Mouse (Mus musculus): Measurements from ENCODE around the gene Brs3. TPM values are rescaled to one million over a fixed set of nuclear protein-coding genes. Genes with fewer than 3 reads are reported as not detected.

The Brs3 gene
- total RNA-seq (2014; fragmentation: Nextera tagmentation) (not detected in 2 replicates), total RNA-seq (2017) (0.05 TPM in 1 of 2 replicates, not detected in the other), polyA plus RNA-seq (2012) (not detected in 2 replicates)

- Histone ChIP-seq H3K4me3 (ENCODE audit: low read depth, low read length) (no peak within 1 kb of the TSS), H3K9me3 (replicated peaks) (no peaks in the 10 kb centered on the region), H3K36me3 (replicated peaks) (no peaks in the 10 kb centered on the region), H3K27me3 (ENCODE audit: insufficient read depth, low read length) (peaks cover 2% of the 10 kb centered on the region; the same call in 1 of the 2 replicates), H3K4me1 (ENCODE audit: insufficient read depth, low read depth, low read length) (no peaks in the 10 kb centered on the region)
- DNase-seq (ENCODE audit: low spot score): no peak
- no peak for ATAC-seq (ENCODE audit: extremely low read depth, insufficient number of reproducible peaks, low FRiP score, poor library complexity, severe bottlenecking)
- TF ChIP-seq POLR2AphosphoS5 (IDR thresholded peaks at IDR 0.05; ENCODE audit: insufficient replicate concordance, low read depth, low read length): no peak
- TF ChIP-seq CTCF (IDR thresholded peaks at IDR 0.05; ENCODE audit: low read depth, low read length): no peak
- no peak for TF ChIP-seq TAL1 (conservative IDR thresholded peaks at IDR 0.05; ENCODE audit: low read depth, low read length)
- no peak for TF ChIP-seq GATA1 (IDR thresholded peaks at IDR 0.05; ENCODE audit: borderline replicate concordance, low read length)
- no peak for TF ChIP-seq GATA2 (IDR thresholded peaks at IDR 0.05; ENCODE audit: borderline replicate concordance, low read depth, low read length)
Measured at GRCm38 (mm10) chrX:57042774-57043173, at the start of gene Brs3. Gene Brs3, plus strand, starts transcription at chrX:57043074.

GRCm38 (mm10) chrX:57012891-57013290 is 30.0 kb upstream of the Brs3 start:
- no peaks in the 10 kb centered on the region for H3K36me3 ChIP-seq (replicated peaks)
- no peaks in the 10 kb centered on the region for H3K4me1 ChIP-seq (ENCODE audit: insufficient read depth, low read depth, low read length)
- no peaks in the 10 kb centered on the region for H3K27me3 ChIP-seq (ENCODE audit: insufficient read depth, low read length)
- H3K9me3 ChIP-seq (replicated peaks): no peaks in the 10 kb centered on the region
- TF ChIP-seq GATA1 (IDR thresholded peaks at IDR 0.05; ENCODE audit: borderline replicate concordance, low read length) (no peak), CTCF (IDR thresholded peaks at IDR 0.05; ENCODE audit: low read depth, low read length) (no peak), POLR2AphosphoS5 (IDR thresholded peaks at IDR 0.05; ENCODE audit: insufficient replicate concordance, low read depth, low read length) (no peak), GATA2 (IDR thresholded peaks at IDR 0.05; ENCODE audit: borderline replicate concordance, low read depth, low read length) (no peak), TAL1 (conservative IDR thresholded peaks at IDR 0.05; ENCODE audit: low read depth, low read length) (no peak)
- ATAC-seq (ENCODE audit: extremely low read depth, insufficient number of reproducible peaks, low FRiP score, poor library complexity, severe bottlenecking) (no peak), DNase-seq (ENCODE audit: low spot score) (no peak)
- H3K4me3 ChIP-seq (ENCODE audit: low read depth, low read length): no peak overlapping the region

GRCm38 (mm10) chrX:57043869-57044268 is 995 bp downstream of the Brs3 start:
- H3K4me1 ChIP-seq (ENCODE audit: insufficient read depth, low read depth, low read length): no peaks in the 10 kb centered on the region
- H3K36me3 ChIP-seq (replicated peaks): no peaks in the 10 kb centered on the region
- no peak overlapping the region for H3K4me3 ChIP-seq (ENCODE audit: low read depth, low read length)
- DNase-seq (ENCODE audit: low spot score) (no peak), ATAC-seq (ENCODE audit: extremely low read depth, insufficient number of reproducible peaks, low FRiP score, poor library complexity, severe bottlenecking) (no peak)
- peaks cover 2% of the 10 kb centered on the region; the same call in 1 of the 2 replicates for H3K27me3 ChIP-seq (ENCODE audit: insufficient read depth, low read length)
- H3K9me3 ChIP-seq (replicated peaks): no peaks in the 10 kb centered on the region
- TF ChIP-seq POLR2AphosphoS5 (IDR thresholded peaks at IDR 0.05; ENCODE audit: insufficient replicate concordance, low read depth, low read length) (no peak), GATA2 (IDR thresholded peaks at IDR 0.05; ENCODE audit: borderline replicate concordance, low read depth, low read length) (no peak), TAL1 (conservative IDR thresholded peaks at IDR 0.05; ENCODE audit: low read depth, low read length) (no peak), GATA1 (IDR thresholded peaks at IDR 0.05; ENCODE audit: borderline replicate concordance, low read length) (no peak), CTCF (IDR thresholded peaks at IDR 0.05; ENCODE audit: low read depth, low read length) (no peak)

GRCm38 (mm10) chrX:57052848-57053173 is 9.9 kb downstream of the Brs3 start:
- Histone ChIP-seq H3K36me3 (replicated peaks) (peaks cover 14% of the 10 kb centered on the region), H3K27me3 (ENCODE audit: insufficient read depth, low read length) (no peaks in the 10 kb centered on the region), H3K4me3 (ENCODE audit: low read depth, low read length) (peak overlapping the region; percentile 76), H3K4me1 (ENCODE audit: insufficient read depth, low read depth, low read length) (no peaks in the 10 kb centered on the region; the same call in 1 of the 2 replicates), H3K9me3 (replicated peaks) (no peaks in the 10 kb centered on the region)
- DNase-seq (ENCODE audit: low spot score) (no peak), ATAC-seq (ENCODE audit: extremely low read depth, insufficient number of reproducible peaks, low FRiP score, poor library complexity, severe bottlenecking) (peak; percentile 51)
- TF ChIP-seq TAL1 (conservative IDR thresholded peaks at IDR 0.05; ENCODE audit: low read depth, low read length) (no peak), CTCF (IDR thresholded peaks at IDR 0.05; ENCODE audit: low read depth, low read length) (no peak), POLR2AphosphoS5 (IDR thresholded peaks at IDR 0.05; ENCODE audit: insufficient replicate concordance, low read depth, low read length) (no peak), GATA1 (IDR thresholded peaks at IDR 0.05; ENCODE audit: borderline replicate concordance, low read length) (no peak), GATA2 (IDR thresholded peaks at IDR 0.05; ENCODE audit: borderline replicate concordance, low read depth, low read length) (no peak)

- ATAC-seq (ENCODE audit: extremely low read depth, insufficient number of reproducible peaks, low FRiP score, poor library complexity, severe bottlenecking) (peak; percentile 79), DNase-seq (ENCODE audit: low spot score) (peak; percentile 49)
- TF ChIP-seq POLR2AphosphoS5 (IDR thresholded peaks at IDR 0.05; ENCODE audit: insufficient replicate concordance, low read depth, low read length): no peak
- no peak for TF ChIP-seq CTCF (IDR thresholded peaks at IDR 0.05; ENCODE audit: low read depth, low read length)
- no peak for TF ChIP-seq TAL1 (conservative IDR thresholded peaks at IDR 0.05; ENCODE audit: low read depth, low read length)
- TF ChIP-seq GATA1 (IDR thresholded peaks at IDR 0.05; ENCODE audit: borderline replicate concordance, low read length): no peak
- TF ChIP-seq GATA2 (IDR thresholded peaks at IDR 0.05; ENCODE audit: borderline replicate concordance, low read depth, low read length): no peak
- H3K4me1 ChIP-seq (ENCODE audit: insufficient read depth, low read depth, low read length): no peaks in the 10 kb centered on the region; the same call in 1 of the 2 replicates
- peaks cover 16% of the 10 kb centered on the region for H3K36me3 ChIP-seq (replicated peaks)
- H3K9me3 ChIP-seq (replicated peaks): no peaks in the 10 kb centered on the region
- peak within 1 kb of the TSS; percentile 76 for H3K4me3 ChIP-seq (ENCODE audit: low read depth, low read length)
- H3K27me3 ChIP-seq (ENCODE audit: insufficient read depth, low read length): no peaks in the 10 kb centered on the region
Measured at GRCm38 (mm10) chrX:57053174-57053992, 10.5 kb downstream of the Brs3 start, which contains the start of gene Htatsf1. Gene Htatsf1, plus strand, starts transcription at chrX:57053583.

- DNase-seq (ENCODE audit: low spot score) (no peak), ATAC-seq (ENCODE audit: extremely low read depth, insufficient number of reproducible peaks, low FRiP score, poor library complexity, severe bottlenecking) (no peak)
- Histone ChIP-seq H3K4me3 (ENCODE audit: low read depth, low read length) (peak overlapping the region; percentile 76), H3K4me1 (ENCODE audit: insufficient read depth, low read depth, low read length) (no peaks in the 10 kb centered on the region; the same call in 1 of the 2 replicates), H3K36me3 (replicated peaks) (peaks cover 16% of the 10 kb centered on the region), H3K27me3 (ENCODE audit: insufficient read depth, low read length) (no peaks in the 10 kb centered on the region), H3K9me3 (replicated peaks) (no peaks in the 10 kb centered on the region)
- TF ChIP-seq GATA1 (IDR thresholded peaks at IDR 0.05; ENCODE audit: borderline replicate concordance, low read length) (no peak), CTCF (IDR thresholded peaks at IDR 0.05; ENCODE audit: low read depth, low read length) (no peak), POLR2AphosphoS5 (IDR thresholded peaks at IDR 0.05; ENCODE audit: insufficient replicate concordance, low read depth, low read length) (no peak)
Measured at GRCm38 (mm10) chrX:57053993-57054385, 11.1 kb downstream of the Brs3 start.
